Mouse (Mus musculus): ENCODE measurements around the gene Gtf2h3.

Gtf2h3 gene

GRCm38 (mm10) chr5:124636694-124637093 is 57.8 kb downstream of the Gtf2h3 start:
- no peak for DNase-seq (ENCODE audit: low read depth, low spot score)

- peak; percentile 58 for DNase-seq (ENCODE audit: low read depth, low spot score)
These were observed 58.4 kb downstream of the Gtf2h3 start for GRCm38 (mm10) chr5:124637300-124637699.

GRCm38 (mm10) chr5:124637836-124638235 is 58.9 kb downstream of the Gtf2h3 start:
- no peak for DNase-seq (ENCODE audit: low read depth, low spot score)
